Mouse (Mus musculus) common myeloid progenitor, adult 5-6 weeks (primary cell): ENCODE results near the gene Il20. TPM values are rescaled to one million over a fixed set of nuclear protein-coding genes. Genes with fewer than 3 reads are reported as not detected.

Experiments
- ATAC-seq: replicated peaks from 2 replicates; pipeline ENCODE4 v1.8.0; 2016; ENCODE audit warnings: low read depth, mild to moderate bottlenecking, moderate TSS enrichment, inconsistent platforms; ENCODE audit not compliant: poor library complexity, severe bottlenecking
- total RNA-seq: library from RNA; stranded (forward); fragments of 200-1000, 187-1606 nt; gene quantifications from 2 replicates; pipeline ENCODE4 v1.2.3, GENCODE M21; 2017

The Il20 gene
- total RNA-seq, 1 experiment from 2014 or later = not detected

DNA sequence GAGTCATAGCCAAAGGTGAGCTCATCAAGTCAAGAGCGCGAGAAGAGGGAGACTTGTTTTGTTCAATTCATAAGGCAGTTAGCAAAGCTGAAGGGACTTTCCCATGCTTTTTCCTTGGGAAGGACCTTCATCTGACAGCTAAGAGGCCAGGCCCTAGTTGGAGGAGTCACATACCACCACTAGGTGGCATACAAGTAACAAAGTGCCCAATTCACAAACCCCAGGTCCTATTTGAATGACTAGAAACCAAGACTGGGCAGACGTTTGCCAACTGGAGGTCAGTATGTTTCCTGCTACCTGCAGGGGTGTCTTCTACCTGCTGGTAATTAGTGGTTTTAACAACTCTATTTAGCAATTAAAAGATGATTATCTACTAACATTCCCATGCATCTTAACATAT lies 36.1 kb downstream of the Il20 start:
- ATAC-seq = peak; percentile 39; the same call in 1 of the 2 replicates

DNA sequence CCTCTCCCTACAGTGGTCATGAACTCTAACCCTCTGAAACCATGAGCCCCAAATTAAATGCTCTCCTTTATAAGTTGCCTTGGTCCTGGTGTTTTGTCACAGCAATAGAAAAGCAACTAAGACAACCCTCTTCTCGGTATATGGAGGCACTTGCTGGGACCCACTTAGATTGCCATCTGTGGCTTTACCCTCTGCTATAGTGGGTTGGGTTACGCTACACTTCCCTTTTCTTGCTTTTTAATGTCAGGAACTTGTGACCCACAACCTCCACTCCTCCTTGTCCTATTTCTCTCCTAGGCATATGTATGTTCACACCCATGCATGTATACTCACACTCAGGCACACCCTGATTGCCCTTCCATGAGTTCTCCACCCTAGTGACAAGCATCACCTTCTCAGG lies 38.3 kb downstream of the Il20 start:
- peak; percentile 82 for ATAC-seq

DNA sequence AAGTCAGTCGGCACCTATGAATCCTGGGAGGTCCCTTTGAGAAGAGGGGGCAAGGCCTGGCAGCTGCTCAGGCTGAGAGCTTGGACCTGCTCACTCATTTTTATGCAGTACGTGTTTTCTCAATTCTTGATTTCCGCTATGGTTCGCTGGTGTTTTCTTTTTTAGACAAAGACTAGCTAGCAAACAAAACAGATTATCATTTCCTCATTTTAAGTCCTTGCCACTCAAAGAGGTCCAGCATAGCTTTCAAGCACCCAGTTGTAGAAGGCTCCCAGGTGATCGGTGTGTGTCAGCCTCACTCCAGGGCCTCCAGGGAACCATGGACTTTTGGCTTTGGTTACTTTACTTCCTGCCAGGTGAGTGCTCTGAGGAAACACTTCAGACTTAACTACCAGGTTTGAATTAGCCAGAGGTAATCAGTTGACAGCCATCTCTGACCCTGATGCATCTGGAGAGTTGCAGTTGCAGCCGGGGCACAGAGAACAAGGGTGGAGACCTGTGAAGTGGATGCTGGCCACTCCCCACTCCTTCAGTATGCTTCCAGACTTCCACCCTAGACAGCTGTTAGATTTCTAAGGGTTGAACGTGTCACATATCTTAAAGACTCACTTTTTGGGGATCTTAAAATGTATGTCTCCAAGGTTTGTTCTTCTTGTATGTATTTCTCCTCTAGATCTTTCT lies 45.6 kb downstream of the Il20 start, which contains the start of gene Fcmr:
TSS of gene Fcmr (plus strand) at position 129 of the 681 bp plus-strand sequence.
- no peak for ATAC-seq

DNA sequence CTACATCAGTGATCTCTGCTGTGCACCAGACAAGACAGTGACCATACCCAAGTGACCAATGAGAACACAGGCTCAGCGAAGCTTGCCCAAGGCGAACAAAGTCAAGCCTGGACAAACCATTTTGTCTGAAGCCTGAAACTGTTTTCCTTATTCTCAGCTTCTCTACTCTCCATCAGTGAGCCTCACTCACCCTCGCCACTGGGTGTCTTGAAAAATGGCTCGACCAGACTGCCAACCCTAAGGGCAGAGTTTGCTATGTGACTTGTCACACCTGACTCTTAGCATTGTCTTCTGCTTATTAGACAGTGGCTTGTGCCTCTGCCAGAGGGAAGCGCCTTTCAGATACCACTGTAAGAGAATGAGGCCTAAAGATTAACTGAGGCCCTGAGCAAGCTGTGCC lies 46.5 kb downstream of the Il20 start:
- ATAC-seq = no peak

DNA sequence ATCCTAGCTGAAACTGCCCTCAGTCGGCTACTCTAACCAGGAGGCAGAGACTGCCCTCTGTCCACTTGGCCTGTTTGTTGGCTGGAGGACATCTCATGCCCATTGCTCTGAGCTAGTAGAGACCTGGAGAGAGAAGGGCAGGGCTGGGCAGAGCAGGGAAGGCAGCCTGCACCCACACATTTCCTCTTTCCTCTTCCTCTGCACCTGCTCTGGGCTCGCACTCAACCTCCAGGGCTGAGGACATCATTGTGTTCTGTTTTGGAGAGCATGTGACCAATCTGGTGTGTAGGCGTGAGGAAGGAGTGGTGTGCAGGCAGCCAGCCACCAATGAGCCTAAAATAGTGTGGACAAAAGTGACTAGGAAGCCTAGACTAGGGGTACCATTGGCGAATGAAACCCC lies 47.0 kb downstream of the Il20 start:
- ATAC-seq = peak; percentile 77

DNA sequence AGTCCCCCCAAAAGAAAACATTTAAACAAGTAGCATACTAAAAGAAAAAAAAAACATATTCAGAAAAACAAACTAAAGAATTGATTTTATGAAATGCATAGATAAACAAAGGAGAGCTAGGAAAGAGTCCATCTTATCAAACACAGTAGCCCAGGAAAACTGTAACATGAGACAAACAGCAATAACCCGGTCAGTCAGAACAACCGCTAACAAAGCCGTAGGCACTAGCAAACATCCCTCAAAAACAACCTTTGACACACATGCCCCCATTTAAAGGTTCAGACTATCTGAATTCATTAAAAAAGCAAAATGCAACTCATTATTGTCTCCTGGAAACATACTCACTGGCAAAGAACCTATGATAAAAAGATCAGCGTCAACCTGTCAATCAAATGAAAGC lies 53.8 kb downstream of the Il20 start:
- no peak for ATAC-seq

Other genes starting within 250 kb of the Il20 start
- gene C4bp, start 249.8 kb downstream of the Il20 start, total RNA-seq = not detected in 2 replicates
- not detected in 2 replicates for gene Gm29427, start 195.7 kb downstream of the Il20 start, total RNA-seq
- gene Yod1, start 194.1 kb downstream of the Il20 start, total RNA-seq = 10.3 and 10.7 TPM in 2 replicates
- gene Pfkfb2, start 182.2 kb downstream of the Il20 start, total RNA-seq = 19.4 and 22.3 TPM in 2 replicates
- 0.37 and 0.44 TPM in 2 replicates for gene AA986860, start 179.5 kb downstream of the Il20 start, total RNA-seq
- gene Fcamr, start 110.5 kb downstream of the Il20 start, total RNA-seq = not detected in 2 replicates
- gene Pigr, start 84.8 kb downstream of the Il20 start, total RNA-seq = not detected in 2 replicates
- gene Fcmr, start 45.8 kb downstream of the Il20 start, total RNA-seq = not detected in 2 replicates
- gene Il24, start 24.0 kb downstream of the Il20 start, total RNA-seq = not detected in 2 replicates
- gene Il19, start 28.7 kb upstream of the Il20 start, total RNA-seq = not detected in 2 replicates
- gene Il10, start 108.4 kb upstream of the Il20 start, total RNA-seq = not detected in 2 replicates
- gene Mapkapk2, start 186.4 kb upstream of the Il20 start, total RNA-seq = 124 and 128 TPM in 2 replicates
- 10.3 and 11.4 TPM in 2 replicates for gene Dyrk3, start 226.9 kb upstream of the Il20 start, total RNA-seq
- gene Eif2d, start 241.7 kb upstream of the Il20 start, total RNA-seq = 28.7 and 32.8 TPM in 2 replicates